Mouse (Mus musculus) liver, embryonic 14.5 days (tissue): Measurements from ENCODE around the gene Aldh3b3. TPM values are rescaled to one million over a fixed set of nuclear protein-coding genes. Genes with fewer than 3 reads are reported as not detected.

Source experiments
- ATAC-seq: fragments of 200-750 bp; cut with Nextera tagmentation; 2 replicates; pipeline ENCODE4 v1.8.0; 2017; ENCODE audit warnings: moderate number of reproducible peaks, mild to moderate bottlenecking, moderate library complexity; ENCODE audit not compliant: insufficient read depth
- DNase-seq, 3 experiments: peaks; one replicate each; pipeline ENCODE4 v3.0.0-alpha.2; 2012 to 2013; ENCODE audit warnings: low read depth in 3 of 3, low spot score in 3 of 3
- H3K27ac ChIP-seq: fragments of 300-500 bp; sonication (generic); 2 replicates; pipeline ENCODE4 v1.5.1; 2014; ENCODE audit warnings: moderate library complexity, mild to moderate bottlenecking, control low read depth, inconsistent platforms
- H3K27me3 ChIP-seq: fragments of 300-500 bp; sonication (generic); 2 replicates; pipeline ENCODE4 v1.6.1; 2014; ENCODE audit warnings: mild to moderate bottlenecking, low read length, moderate library complexity; ENCODE audit not compliant: control insufficient read depth, insufficient read depth
- H3K36me3 ChIP-seq: fragments of 300-500 bp; sonication (generic); replicated peaks from 2 replicates; pipeline ENCODE4 v1.6.1; 2014; ENCODE audit warnings: low read depth; ENCODE audit not compliant: control insufficient read depth, insufficient read depth
- H3K4me1 ChIP-seq, 2 experiments: fragments of 200-500 bp in 1 of 2; fragments of 300-500 bp in 1 of 2; sonication (generic) in 1 of 2; replicated peaks; 2 replicates each; pipeline ENCODE4 v1.6.1; 2012 to 2014; ENCODE audit warnings: antibody characterized with exemption in 1 of 2, inconsistent platforms in 1 of 2, low read length in 1 of 2; ENCODE audit not compliant: control insufficient read depth in 2 of 2, insufficient read depth in 2 of 2
- H3K4me2 ChIP-seq: fragments of 300-500 bp; sonication (generic); 2 replicates; pipeline ENCODE4 v1.6.1; 2014; ENCODE audit warnings: low read depth, mild to moderate bottlenecking, control low read depth, moderate library complexity
- H3K4me3 ChIP-seq, 2 experiments: fragments of 200-500 bp in 1 of 2; fragments of 300-500 bp in 1 of 2; sonication (generic) in 1 of 2; 2 replicates each; pipeline ENCODE4 v1.5.1; 2012 to 2014; ENCODE audit warnings: low read depth in 2 of 2, low read length in 2 of 2, mild to moderate bottlenecking in 2 of 2, control low read depth in 1 of 2, inconsistent platforms in 1 of 2, moderate library complexity in 1 of 2; ENCODE audit not compliant: insufficient read depth in 1 of 2
- H3K9ac ChIP-seq: fragments of 300-500 bp; sonication (generic); replicated peaks from 2 replicates; pipeline ENCODE4 v1.6.1; 2014; ENCODE audit warnings: mild to moderate bottlenecking, control low read depth, moderate library complexity
- H3K9me3 ChIP-seq: fragments of 300-500 bp; sonication (generic); 2 replicates; pipeline ENCODE4 v1.6.1; 2016; ENCODE audit warnings: low read length, mixed read lengths; ENCODE audit not compliant: control insufficient read depth
- CTCF ChIP-seq: IDR thresholded peaks from 2 replicates; pipeline ENCODE4 v1.5.1; 2016; ENCODE audit warnings: antibody characterized with exemption, low read depth, control low read depth
- EP300 ChIP-seq: IDR thresholded peaks from 2 replicates; pipeline ENCODE4 v1.6.1; 2016; ENCODE audit warnings: antibody characterized with exemption, low read depth
- WGBS: fragments of 180-500 bp; shearing (Covaris S2); extraction: QIAGEN DNeasy Blood & Tissue Kit; methylation state at CpG from one replicate; pipeline ENCODE4 v1.1.7; 2014; ENCODE audit not compliant: insufficient replicate concordance; 5-methylcytosine and 5-hydroxymethylcytosine counted together
- polyA plus RNA-seq, 2 experiments: library from polyadenylated mRNA; depleted of rRNA in 1 of 2; stranded (reverse) in 1 of 2; unstranded in 1 of 2; fragments of >200 nt; fragmentation: Nextera tagmentation in 1 of 2; extraction: Ambion mirVana in 1 of 2; gene quantifications; 2 replicates each; pipeline versions ENCODE4 v1.2.1 to v1.2.3; 2012 to 2014

The Aldh3b3 gene
- polyA plus RNA-seq, 2 experiments: 0.04 TPM; not detected in 1

GRCm38 (mm10) chr19:3916727-3917126 is 41.7 kb upstream of the Aldh3b3 start:
- Histone ChIP-seq H3K4me3 (no peak overlapping the region), H3K27ac (no peak overlapping the region), H3K36me3 (no peaks in the 10 kb centered on the region), H3K27me3 (no peaks in the 10 kb centered on the region), H3K4me1 (peaks cover 13 to 19% of the 10 kb centered on the region in 2 experiments; a peak in 3 of 4 replicates), H3K9ac (no peak overlapping the region), H3K9me3 (no peaks in the 10 kb centered on the region), H3K4me2 (no peak overlapping the region)
- ATAC-seq: no peak
- TF ChIP-seq EP300 (no peak), CTCF (no peak)
- 74% methylated on average over 11 of the region's 11 CpGs for WGBS
- DNase-seq: no peak

GRCm38 (mm10) chr19:3919928-3920327 is 38.5 kb upstream of the Aldh3b3 start:
- no peak overlapping the region for H3K27ac ChIP-seq
- DNase-seq: no peak
- no peaks in the 10 kb centered on the region for H3K9me3 ChIP-seq
- no peak overlapping the region for H3K4me3 ChIP-seq
- TF ChIP-seq EP300: no peak
- TF ChIP-seq CTCF: no peak
- H3K4me1 ChIP-seq: peaks cover 3 to 7% of the 10 kb centered on the region in 2 experiments; a peak in 3 of 4 replicates
- H3K9ac ChIP-seq: no peak overlapping the region
- no peak overlapping the region for H3K4me2 ChIP-seq
- H3K36me3 ChIP-seq: no peaks in the 10 kb centered on the region
- no peak for ATAC-seq
- H3K27me3 ChIP-seq: no peaks in the 10 kb centered on the region

GRCm38 (mm10) chr19:3922661-3923371 is 35.6 kb upstream of the Aldh3b3 start:
- Histone ChIP-seq H3K9me3 (no peaks in the 10 kb centered on the region), H3K9ac (no peak overlapping the region), H3K36me3 (no peaks in the 10 kb centered on the region), H3K4me3 (no peak overlapping the region), H3K27ac (no peak overlapping the region), H3K4me2 (no peak overlapping the region), H3K27me3 (no peaks in the 10 kb centered on the region), H3K4me1 (peaks cover 3 to 8% of the 10 kb centered on the region in 2 experiments; a peak in 3 of 4 replicates)
- DNase-seq (no peak), ATAC-seq (no peak)
- WGBS: 40% methylated on average over 10 of the region's 10 CpGs
- TF ChIP-seq CTCF (0 out of 2 replicates have a peak, but pooled peaks have one; percentile 5), EP300 (no peak)

- H3K27me3 ChIP-seq: no peaks in the 10 kb centered on the region
- H3K27ac ChIP-seq: no peak overlapping the region
- no peak for TF ChIP-seq EP300
- H3K4me3 ChIP-seq: no peak overlapping the region
- no peaks in the 10 kb centered on the region for H3K36me3 ChIP-seq
- H3K9ac ChIP-seq: no peak overlapping the region
- no peak overlapping the region for H3K4me2 ChIP-seq
- H3K9me3 ChIP-seq: no peaks in the 10 kb centered on the region
- H3K4me1 ChIP-seq: peaks cover 3 to 8% of the 10 kb centered on the region in 2 experiments; a peak in 3 of 4 replicates
- ATAC-seq (no peak), DNase-seq (no peak)
- 56% methylated on average over 13 of the region's 13 CpGs for WGBS
Observed at GRCm38 (mm10) chr19:3923586-3923985, 34.9 kb upstream of the Aldh3b3 start.

DNA sequence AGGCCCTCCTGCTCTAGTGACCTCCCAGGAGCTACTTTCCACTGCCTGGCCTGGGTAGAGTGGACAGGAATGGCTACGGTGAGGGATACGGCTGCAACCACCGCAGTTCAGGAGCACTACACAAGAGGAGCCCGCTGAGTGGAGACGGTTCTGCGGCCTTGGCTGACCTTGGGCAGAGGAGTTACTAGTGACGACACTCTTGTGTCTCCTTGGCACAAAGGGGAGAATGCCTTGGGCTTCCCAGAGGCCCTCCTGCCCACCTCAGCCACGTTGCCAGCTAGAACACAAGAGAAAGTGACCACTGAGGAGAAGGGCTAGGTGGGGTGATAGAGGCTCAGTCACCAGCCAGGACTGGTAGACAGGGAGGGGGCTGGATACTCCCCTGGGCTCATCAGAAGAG is 34.3 kb upstream of the Aldh3b3 start:
- Histone ChIP-seq H3K9ac (no peak overlapping the region), H3K27me3 (no peaks in the 10 kb centered on the region), H3K27ac (no peak overlapping the region), H3K9me3 (no peaks in the 10 kb centered on the region), H3K36me3 (no peaks in the 10 kb centered on the region), H3K4me2 (no peak overlapping the region), H3K4me3 (no peak overlapping the region), H3K4me1 (peaks cover 3 to 8% of the 10 kb centered on the region in 2 experiments; a peak in 3 of 4 replicates)
- no peak for ATAC-seq
- no peak for DNase-seq
- 77% methylated on average over 8 of the region's 8 CpGs for WGBS
- TF ChIP-seq CTCF (no peak), EP300 (no peak)
